Mouse (Mus musculus) A20 (cell line): ENCODE data around the gene Aqp2.

Experiments used
- DNase-seq: peaks from one replicate; pipeline ENCODE4 v3.0.0-alpha.2; 2011; ENCODE audit warnings: low read depth, low spot score

Gene Aqp2

DNA sequence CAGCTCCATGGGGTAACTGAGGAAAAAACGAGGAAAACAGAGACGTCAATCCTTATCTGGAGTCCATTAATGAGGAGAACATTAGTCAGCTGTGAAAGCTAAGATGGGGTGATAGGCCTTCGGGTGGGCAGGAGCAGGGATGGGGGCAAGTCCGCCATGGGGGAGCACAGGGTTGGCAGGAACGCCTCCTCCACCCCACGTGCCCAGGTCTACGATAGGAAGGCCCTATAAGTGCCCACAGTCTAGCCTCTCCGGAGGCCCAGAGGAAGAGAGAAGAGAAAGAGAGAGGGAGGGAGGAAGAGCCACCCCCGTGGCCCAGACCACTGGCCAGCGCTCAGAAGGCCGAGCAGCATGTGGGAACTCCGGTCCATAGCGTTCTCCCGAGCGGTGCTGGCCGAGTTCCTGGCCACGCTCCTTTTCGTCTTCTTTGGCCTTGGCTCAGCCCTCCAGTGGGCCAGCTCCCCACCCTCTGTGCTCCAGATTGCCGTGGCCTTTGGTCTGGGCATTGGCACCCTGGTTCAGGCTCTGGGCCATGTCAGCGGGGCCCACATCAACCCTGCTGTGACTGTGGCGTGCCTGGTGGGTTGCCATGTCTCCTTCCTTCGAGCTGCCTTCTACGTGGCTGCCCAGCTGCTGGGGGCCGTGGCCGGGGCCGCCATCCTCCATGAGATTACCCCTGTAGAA is at the start of gene Aqp2:
Gene Aqp2 (plus strand): TSS at position 254 of the 684 bp plus-strand sequence.
- DNase-seq: no peak

DNA sequence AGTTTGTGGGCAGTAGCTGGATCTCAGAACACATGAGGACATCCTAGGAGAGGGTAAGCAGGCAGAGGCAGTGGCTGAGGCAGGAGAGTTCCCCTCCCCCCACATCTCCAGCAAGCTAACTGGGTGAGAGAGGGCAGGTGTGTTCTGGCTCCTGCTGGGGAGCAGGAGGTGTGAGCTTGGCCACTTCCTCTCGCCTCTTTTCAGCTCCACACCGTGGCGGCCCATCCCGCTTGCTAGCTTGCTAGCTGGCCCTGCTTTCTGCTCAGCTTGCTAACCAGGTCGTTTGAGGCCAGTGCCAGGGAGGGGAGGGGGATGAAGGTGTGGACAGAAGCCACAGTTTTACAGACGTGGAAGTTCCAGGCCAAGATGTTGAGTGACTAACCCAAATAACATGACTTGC is 47.7 kb upstream of the Aqp2 start:
- peak; percentile 29 for DNase-seq

DNA sequence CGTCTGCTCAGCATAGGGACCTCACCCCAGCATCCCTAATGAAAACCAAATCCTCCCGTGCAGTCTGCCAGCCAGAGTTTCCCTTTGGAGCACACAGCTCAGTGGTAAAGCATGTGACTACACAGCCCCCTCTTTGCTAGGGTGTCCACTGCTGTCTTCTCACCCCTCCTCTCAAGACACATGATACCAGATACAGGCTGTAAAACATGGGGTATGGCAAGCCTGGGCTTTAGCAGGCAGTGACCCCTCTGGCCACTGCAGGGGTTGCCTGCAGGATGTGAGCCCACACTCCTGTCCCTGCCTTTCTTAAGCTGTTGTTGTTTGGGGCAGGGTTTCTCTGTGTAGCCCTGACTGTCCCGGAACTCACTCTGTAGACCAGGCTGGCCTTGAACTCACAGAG is 46.8 kb upstream of the Aqp2 start:
- no peak for DNase-seq

DNA sequence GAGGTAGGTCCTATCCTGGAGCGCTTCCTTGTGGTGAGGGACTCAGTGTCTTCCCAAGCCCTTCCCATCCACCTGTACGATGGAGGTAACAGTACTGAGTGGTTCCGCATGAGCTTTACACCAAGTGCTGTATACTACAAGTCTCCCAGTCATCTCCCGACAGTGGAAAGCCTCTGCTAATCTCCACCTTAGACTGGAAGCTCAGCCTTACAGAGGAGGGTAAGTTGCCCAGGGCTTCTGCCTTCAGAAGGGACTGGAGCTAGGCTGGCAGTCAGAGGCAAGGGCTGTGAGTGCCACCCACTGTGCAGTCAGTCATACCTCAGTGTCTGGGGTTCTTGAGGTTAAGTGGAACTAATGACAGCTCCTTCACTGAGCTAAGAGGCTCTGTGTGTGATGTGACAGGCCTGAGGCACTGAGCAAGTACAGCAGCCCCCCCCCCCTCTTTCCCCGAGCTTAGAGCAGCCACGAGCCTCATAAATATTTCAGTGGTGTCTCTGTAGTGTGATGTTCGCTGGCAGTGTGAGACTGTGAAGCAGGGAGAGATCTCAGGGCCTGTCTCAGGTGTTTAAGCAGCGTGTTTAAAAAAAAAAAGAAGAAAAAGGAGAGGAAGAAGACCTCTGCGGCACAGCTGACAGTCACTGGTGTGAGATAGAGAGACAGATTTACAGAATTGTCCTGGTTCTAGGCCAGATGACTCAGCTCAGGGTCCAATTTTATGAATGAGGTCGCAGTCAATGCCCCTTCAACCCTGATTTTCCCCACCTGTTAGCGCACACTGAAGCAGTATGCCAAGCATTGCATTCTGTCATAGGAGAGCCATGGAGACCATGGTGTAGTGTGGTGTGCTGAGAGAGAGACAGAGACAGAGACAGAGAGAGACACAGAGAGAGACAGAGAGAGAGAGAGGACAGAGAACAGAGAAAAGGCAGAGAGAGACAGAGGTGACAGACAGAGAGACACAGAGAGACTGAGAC is 41.7 kb upstream of the Aqp2 start:
- DNase-seq: no peak

DNA sequence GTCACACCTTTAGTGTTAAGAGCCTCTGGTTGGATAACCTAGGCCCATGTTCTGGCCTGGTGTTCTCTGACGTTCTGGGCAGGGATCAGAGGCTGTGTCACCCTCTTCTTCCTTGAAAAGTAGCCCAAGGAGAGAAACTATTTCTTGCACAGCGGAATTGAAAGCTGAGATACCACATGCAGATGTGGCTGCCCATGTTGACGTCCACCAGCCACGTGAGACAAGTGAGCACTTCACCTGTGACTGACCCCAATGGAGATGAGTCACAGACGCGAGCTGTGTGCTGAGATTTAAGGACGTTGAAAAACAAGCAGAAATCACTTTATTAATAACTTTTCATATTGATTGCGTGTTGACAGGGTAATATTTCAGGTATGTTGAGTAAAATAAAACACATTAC is 39.0 kb upstream of the Aqp2 start:
- no peak for DNase-seq

DNA sequence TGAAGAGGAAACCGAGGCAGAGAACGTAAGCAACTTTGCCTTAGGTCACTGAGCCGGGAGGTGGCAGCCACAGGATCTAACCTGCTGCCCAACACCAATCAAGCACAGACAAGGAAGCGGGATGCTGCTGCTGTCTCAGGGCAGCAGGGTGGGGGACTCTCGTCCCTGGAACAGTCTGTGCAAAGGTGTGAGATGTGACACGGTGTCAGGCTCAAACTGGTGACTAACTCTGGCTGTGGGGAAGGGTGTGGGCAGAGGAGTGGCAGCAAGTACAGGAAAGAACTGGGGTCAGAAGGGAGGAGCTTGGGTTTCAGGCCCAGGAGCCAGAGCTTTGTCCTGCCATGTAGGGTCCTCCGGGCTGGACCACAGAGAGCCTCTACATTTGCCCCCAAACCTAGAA is 34.8 kb upstream of the Aqp2 start:
- DNase-seq: no peak

DNA sequence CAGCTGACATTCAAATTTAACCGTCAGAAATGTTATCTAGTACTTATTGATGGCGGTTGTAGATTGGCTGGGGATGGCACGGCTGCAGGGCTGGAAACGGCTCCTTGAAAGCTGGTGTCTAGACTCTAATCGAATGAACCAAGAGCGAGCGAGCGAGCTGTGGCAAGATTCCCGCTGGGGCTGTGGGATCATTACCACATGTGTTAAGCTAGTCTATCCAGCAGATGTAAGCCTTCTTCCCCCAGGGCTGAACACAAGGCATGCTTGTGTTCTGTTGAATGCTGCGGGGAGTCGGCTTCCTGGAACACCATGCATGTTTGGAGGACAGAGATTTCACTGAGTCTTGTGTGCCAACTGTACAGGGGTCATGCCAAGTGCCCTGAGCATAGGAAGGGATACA is 32.3 kb upstream of the Aqp2 start:
- no peak for DNase-seq

DNA sequence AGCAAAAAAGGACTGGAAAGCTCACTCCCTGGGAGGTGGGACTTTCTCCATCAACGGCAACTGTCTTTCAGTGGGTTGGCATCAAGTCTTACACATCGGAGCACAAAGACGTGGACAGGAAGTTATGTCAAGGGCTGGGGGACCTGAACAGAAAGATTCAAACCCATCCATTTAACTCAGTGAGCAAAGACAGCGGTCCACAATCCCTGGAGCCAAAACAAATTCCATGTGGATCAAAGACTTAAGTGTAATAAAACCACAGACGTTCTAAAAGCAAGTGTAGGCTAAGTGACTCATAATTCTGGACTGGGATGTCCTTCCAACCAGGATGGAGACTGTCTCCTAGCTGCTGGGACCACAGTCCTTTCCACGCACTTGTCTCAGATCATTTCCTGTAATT is 31.1 kb upstream of the Aqp2 start:
- no peak for DNase-seq

DNA sequence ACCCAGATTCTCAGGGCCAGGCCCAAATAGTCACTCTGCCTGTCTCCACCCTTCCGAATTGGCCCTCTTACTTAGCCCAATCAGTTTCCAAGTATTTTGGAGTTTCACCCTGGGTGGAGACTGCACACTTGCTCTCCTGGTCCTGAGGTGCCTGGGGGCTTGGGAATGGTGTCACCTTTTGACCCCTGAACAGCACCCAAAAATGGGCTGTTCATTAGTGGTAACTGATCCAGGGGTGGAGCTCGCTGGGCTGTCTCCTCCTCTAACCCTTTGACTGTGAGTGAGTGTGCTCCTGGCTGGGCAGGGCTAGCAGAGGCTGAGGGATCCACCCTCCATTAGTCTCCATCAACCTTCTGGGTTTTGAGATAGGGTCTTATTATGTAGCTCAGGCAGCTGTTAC is 29.0 kb upstream of the Aqp2 start:
- no peak for DNase-seq

DNA sequence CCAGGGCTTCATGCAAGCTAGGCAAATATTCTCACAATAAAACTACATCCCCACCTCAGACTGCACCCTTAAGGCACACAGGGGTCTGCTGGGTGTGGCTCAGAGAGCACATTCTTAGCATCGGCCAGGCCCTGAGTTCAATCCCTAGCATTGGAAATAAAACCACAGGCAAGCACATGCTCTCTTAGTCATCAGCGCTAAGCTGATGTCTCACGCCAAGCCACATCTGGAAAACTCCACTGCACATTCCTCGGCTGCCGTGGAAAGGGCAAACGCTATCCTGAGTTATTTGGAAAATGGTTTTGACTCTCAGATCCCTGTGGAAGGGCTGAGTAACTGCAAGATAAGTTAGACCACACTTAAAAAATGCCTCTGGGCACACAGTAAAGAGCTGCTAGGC is 25.1 kb upstream of the Aqp2 start:
- no peak for DNase-seq

DNA sequence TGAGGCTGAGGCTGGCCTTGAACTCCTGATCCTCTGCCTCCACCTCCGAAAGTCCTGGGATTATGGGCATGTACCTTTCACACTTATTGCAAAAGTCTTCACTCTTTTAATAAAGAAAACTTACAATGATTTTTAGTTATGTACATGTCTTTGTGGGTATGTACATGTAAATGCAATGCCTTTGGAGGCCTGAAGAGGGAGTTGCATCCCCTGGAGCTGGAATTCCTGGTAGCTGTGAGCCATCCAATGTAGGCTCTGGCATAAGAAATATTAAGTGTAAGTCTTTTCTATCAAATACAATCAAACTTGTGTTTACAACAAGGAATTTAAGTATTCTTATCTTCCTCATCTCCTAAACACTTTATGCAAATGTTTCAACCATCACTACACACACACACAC is 19.9 kb upstream of the Aqp2 start:
- DNase-seq: no peak

DNA sequence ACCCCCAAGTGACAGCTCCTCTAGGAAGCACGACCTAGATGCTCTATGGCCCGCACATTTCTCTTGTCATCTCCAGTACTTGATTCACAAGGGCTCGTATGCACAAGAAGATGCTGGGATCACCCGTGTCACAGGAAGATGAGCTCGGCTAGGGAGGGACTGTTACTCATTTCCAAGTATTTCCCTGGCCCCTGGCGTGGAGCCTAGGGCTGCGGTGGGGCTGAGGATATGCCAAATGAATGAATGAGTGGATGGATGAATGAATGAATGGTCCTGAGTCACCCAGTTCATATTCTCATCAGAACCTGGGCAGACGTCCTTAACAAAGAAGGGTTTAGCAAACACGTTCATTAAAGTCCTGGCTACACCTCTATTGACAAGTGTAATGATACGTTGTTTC is 18.6 kb upstream of the Aqp2 start:
- no peak for DNase-seq

DNA sequence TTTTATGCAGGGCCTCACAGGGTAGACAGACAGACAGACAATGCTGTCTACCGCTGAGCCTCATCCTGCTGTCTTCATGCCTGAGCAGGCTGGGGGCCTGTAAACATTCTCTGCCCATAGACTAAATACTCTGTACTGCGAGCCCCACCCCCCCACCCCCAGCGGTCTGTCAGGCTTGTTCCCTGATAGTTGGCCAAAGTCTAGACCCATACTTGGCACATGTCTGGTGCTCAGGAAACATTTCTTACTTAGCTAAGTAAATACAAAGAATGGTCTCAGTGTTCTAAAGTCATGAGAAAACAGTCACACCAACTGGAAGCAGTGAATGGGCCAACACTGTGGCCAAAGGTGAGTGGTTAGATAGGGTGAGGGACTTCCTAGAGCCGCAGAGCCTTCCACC is 11.5 kb upstream of the Aqp2 start:
- DNase-seq: no peak

DNA sequence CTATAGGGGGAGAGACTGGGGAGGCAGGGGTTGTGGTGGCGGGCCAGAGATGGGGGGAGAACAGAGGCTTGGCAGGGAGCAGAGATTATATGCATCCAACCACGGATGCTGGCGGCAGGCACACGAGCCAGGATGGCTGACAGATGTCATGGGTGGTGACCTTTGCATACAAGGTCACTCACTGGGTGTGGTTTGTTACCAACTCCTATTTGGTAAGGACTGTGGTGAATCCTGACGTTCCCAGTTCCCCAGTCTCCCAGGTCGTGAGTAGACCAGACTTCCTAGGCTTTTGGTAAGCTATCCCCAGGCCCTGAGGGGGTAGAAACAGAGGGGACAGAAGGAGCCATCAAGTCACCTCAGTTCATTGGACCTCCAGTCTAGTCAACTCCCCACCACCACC is 10.2 kb upstream of the Aqp2 start:
- DNase-seq: no peak

DNA sequence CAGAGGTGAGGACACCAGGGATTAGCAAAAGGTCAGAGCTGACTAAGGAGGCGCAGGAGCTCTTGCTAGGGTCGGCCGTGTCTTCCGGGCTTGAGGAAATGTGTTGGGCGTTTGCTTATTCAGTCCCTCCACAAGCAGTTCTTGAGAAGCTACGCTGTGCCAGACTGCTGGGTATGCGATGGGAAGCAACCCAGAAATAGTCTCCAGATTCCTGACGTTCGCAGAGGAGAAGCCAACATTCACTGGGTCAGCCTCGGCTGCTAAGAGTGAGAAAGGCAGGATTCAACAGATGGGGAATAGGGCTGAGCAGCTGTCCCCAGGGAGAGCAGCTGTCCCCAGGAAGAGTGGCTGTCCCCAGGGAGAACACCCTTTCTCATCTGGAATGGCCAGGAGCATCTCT is 9.7 kb upstream of the Aqp2 start:
- no peak for DNase-seq

DNA sequence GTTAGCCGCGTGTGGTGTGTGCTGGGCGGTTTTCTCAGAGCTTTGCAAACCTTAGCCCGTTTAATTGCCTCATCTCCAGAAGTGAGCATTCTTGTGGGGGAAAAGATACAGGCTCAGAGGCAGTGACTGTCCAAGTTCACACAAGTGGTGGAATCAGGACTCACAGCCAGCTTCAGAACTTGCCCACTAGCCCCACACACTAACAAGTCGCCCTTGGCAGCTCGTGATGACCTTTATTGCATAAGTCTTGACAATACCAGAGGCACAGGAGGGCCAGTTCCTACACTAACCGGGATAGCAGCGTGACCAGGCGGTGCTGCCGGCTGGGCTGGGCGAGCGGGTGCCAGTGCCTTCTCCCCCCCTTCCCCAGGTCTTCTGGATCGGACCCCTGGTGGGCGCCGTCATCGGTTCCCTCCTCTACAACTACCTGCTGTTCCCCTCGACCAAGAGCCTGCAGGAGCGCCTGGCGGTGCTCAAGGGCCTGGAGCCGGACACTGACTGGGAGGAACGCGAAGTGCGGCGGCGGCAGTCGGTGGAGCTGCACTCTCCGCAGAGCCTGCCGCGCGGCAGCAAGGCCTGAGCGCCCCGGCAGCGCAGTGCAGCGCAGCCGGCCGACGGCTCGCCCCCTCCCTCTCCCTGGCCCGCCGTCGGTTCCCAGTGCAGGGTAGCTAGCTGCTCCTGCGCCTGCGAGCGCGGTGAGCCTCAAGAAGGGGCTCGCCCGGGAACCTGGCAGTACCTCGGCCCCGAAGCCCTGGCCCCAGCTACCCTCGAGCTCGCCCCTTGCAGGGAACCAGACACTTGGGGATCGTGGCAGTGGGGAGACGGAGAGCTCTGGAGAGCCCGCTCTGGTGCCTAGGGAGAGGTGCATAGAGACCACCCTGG is 4.8 kb downstream of the Aqp2 start:
- no peak for DNase-seq

DNA sequence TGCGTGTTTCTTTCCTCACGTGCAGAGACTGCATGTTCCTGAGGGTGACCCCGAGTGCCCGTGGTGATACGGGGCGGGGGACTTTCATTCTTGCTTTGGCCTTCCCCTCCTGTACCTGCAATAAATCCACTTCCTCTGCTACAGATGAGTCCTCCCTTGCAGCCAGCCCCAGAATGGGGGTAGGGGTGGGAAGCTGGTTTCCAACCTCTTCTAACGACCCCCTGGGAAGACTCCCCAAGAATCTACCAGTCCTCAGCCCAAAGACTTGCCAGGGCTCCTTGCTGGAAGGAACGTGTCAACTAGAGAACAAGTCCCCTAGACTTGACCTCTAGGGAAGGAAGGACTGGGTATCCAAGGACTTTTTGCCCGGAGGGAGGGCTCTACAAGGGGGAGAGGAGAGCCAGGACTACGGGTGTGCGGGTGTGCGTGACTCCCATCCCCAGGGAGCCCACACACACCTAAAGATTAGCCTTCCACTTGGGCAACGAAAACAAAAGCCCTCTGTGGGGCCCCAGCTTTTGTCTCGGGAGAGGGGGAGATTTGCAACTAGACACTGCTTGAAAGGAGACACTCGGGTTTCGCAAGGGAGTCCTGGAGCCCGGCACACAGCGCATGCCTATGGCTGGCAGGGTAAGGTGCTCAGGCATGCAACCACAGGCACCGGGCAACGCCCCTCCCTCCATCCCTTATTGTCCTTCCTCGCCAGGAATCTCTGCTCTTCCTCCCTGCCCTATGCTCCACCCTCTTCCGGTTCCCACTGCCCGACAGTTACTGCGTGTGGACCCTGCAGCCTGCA is 5.8 kb downstream of the Aqp2 start:
- no peak for DNase-seq

DNA sequence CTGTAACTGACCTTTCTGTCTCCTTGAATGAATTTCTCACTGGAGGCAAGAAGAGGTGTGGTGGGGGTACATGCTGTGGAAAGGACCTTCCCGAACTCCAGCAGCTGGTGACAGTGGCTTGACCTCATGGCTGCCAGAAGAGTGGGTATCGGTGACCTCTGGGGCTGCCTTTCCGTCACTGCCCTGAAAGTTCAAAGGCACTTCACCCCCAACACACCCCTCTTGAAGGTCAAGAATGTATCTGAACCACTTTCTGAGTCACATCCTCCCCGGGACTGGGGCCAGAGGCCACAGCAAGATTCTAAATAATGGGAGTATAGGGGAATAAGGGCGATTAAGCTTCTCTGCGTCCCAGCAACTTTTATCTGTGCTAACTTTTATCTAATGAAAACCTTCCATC is 6.9 kb downstream of the Aqp2 start:
- no peak for DNase-seq

DNA sequence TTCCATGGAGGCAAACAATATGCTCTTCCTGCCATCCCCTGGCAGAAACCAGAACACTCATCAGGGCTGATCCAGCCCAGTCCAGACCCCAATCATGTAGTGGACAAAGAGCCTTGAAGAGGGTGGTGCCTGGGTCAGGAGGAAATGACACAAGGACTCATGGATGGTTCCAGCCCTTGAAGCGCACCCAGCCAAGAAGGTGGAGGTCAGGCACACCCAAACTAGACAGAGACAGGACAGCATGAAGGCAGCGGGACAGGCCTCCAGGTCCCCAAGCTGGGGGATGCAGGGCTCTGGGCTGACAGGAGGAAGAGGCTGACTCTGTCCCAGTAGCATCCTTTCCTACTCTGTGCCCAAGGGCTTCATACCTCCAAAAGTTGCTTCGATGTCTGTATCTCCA is 7.7 kb downstream of the Aqp2 start:
- no peak for DNase-seq

DNA sequence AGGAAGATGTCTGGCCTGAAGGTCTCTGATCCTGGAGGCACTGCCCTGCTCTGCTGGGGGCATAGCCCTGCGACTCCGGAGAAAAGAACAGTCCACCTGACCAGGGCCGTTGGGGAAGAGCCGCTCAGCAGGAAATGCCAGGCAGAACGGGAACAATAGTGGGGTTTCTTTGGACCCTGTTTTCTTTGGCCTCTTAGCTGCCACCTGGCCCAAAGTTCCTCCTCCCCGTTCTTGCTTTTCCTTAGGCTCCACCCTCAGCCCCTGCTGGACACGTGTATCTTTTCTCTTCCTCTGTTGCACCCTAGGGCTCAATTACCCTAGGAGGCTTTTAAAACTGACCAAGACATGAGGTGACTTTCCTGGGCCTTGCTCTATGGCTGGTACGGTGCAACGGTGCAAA is 10.4 kb downstream of the Aqp2 start:
- DNase-seq: no peak

DNA sequence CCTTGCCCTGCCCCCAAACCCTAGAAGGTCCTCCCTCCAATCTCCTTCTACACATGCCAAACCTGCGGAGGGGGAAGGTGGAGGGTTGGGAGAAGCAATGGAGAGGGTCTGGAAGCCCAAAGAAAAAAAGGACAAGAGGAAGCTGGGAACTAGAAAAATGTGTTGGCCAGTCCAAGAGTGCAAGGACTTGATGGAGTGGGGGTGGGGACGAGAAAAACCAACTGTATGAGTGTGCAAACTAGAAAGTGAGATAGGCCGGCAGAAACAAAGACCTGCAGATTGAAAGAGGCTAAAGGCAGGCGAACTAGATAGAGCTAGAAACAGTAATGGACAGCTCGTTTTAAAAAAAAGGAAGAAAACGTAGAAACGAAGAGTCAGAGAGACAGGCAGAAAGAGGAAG is 10.8 kb downstream of the Aqp2 start:
- DNase-seq: no peak
